Mouse (Mus musculus) liver, postnatal 0 days (tissue): Measurements from ENCODE around the gene Kri1.

Experiments
- CTCF ChIP-seq: sonication (generic); IDR thresholded peaks from 2 replicates; pipeline ENCODE4 v1.5.1; 2016; ENCODE audit warnings: antibody characterized with exemption, low read depth
- EP300 ChIP-seq: IDR thresholded peaks from 2 replicates; pipeline ENCODE4 v1.6.1; 2016; ENCODE audit warnings: antibody characterized with exemption, low read depth, mild to moderate bottlenecking

DNA sequence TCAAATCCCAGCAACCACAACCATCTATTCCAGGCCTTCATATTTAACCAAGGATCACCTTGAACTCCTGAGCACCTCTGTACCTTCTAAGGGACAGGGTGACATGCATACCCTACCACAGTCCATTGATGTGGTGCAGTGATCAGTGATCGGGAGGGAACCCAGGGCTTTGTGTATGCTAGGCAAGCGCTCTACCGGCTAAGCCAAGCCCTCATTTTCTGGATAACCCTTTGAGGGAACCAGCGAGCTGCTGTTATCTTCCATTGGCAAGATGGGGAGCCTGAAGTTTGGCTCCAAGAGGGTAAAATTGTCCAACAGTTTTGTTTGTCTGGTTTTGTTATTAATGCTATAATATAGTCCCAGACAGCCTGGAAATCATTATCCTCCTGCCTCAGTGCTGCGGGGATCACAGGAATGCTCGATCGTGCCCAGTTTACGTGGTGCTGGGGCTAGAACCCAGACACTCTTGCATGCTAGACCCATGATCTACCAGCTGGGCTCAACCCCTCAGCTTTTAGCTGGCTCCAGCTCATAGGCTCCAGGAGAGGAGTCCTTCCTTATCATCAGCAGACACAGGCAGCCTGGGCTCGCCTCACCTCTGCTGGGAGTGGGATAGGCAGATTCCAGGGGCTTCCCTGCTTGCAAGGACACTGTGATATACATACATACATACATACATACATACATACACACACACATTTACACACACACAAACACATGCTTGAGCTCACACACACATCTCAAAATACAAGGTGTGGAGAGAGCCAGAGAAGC is 26.8 kb upstream of the Kri1 start:
- TF ChIP-seq CTCF, result no peak
- no peak for TF ChIP-seq EP300
